Mouse (Mus musculus): ENCODE measurements at regions not wholly inside any gene's neighbourhood (a gene's known extent, or its start where the extent isn't known, plus 50 kb on each side); places are given as distances from the start of the nearest gene placed in this dataset.
A peak's percentile ranks its signal among the peaks of the same experiment; 100 is the strongest.

GRCm38 (mm10) chr13:117334125-117334524 lies 113.2 kb upstream of the Gm17509 start:
- no peaks in the 10 kb centered on the region for H3K9me3 ChIP-seq (ENCODE audit: control insufficient read depth, low read length)
- H3K4me1 ChIP-seq (ENCODE audit: control insufficient read depth, insufficient read depth, low read length), result no peaks in the 10 kb centered on the region
- H3K9ac ChIP-seq (replicated peaks; ENCODE audit: low read length), result no peak overlapping the region
- H3K4me2 ChIP-seq (ENCODE audit: low read length), result no peak overlapping the region
- no peak overlapping the region for H3K27ac ChIP-seq (replicated peaks; ENCODE audit: low read depth, low read length)
- 20% methylated on average over 1 of the region's 1 CpGs for WGBS
- DNase-seq (peak; percentile 78), ATAC-seq (ENCODE audit: low FRiP score, low TSS enrichment) (no peak; the same call in 1 of the 2 replicates)
- no peak overlapping the region for H3K4me3 ChIP-seq (replicated peaks; ENCODE audit: low read depth, low read length)
- no peaks in the 10 kb centered on the region for H3K36me3 ChIP-seq (ENCODE audit: control insufficient read depth, insufficient read depth, low read length)
- H3K27me3 ChIP-seq (ENCODE audit: control insufficient read depth, insufficient read depth, low read length), result no peaks in the 10 kb centered on the region

DNA sequence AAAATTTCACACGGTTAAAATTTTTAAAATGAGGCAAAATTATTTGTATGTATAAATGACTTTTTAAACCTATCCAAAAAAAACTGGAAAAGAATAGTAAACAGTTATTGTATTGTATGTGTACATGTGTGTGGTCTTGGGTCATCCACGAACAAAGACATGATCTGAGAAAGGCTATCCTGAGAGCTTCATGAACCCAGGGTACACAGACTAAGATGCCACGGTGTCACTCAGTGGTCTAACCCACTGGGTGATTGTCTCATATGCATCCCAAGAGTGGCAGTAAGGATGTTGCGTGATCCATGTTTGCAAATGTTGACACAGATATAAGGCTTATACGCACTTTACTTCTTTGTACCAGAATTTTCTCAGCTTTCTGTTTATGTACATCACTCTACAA lies 113.7 kb upstream of the Gm17509 start:
- DNase-seq (no peak), ATAC-seq (ENCODE audit: low FRiP score, low TSS enrichment) (no peak)
- 86% methylated on average over 5 of the region's 5 CpGs for WGBS
- Histone ChIP-seq H3K9me3 (ENCODE audit: control insufficient read depth, low read length) (no peaks in the 10 kb centered on the region), H3K4me3 (replicated peaks; ENCODE audit: low read depth, low read length) (no peak overlapping the region), H3K9ac (replicated peaks; ENCODE audit: low read length) (no peak overlapping the region), H3K27me3 (ENCODE audit: control insufficient read depth, insufficient read depth, low read length) (no peaks in the 10 kb centered on the region), H3K4me1 (ENCODE audit: control insufficient read depth, insufficient read depth, low read length) (no peaks in the 10 kb centered on the region), H3K27ac (replicated peaks; ENCODE audit: low read depth, low read length) (no peak overlapping the region), H3K4me2 (ENCODE audit: low read length) (no peak overlapping the region), H3K36me3 (ENCODE audit: control insufficient read depth, insufficient read depth, low read length) (no peaks in the 10 kb centered on the region)

- no peaks in the 10 kb centered on the region for H3K9me3 ChIP-seq (ENCODE audit: control insufficient read depth, low read length)
- no peak overlapping the region for H3K4me2 ChIP-seq (ENCODE audit: low read length)
- H3K36me3 ChIP-seq (ENCODE audit: control insufficient read depth, insufficient read depth, low read length), result no peaks in the 10 kb centered on the region
- WGBS, result 76% methylated on average over 4 of the region's 4 CpGs
- no peaks in the 10 kb centered on the region for H3K27me3 ChIP-seq (ENCODE audit: control insufficient read depth, insufficient read depth, low read length)
- DNase-seq (no peak), ATAC-seq (ENCODE audit: low FRiP score, low TSS enrichment) (no peak)
- no peak overlapping the region for H3K27ac ChIP-seq (replicated peaks; ENCODE audit: low read depth, low read length)
- no peaks in the 10 kb centered on the region for H3K4me1 ChIP-seq (ENCODE audit: control insufficient read depth, insufficient read depth, low read length)
- no peak overlapping the region for H3K9ac ChIP-seq (replicated peaks; ENCODE audit: low read length)
- no peak overlapping the region for H3K4me3 ChIP-seq (replicated peaks; ENCODE audit: low read depth, low read length)
Measured at GRCm38 (mm10) chr13:117381086-117381595, 160.3 kb upstream of the Gm17509 start.

DNA sequence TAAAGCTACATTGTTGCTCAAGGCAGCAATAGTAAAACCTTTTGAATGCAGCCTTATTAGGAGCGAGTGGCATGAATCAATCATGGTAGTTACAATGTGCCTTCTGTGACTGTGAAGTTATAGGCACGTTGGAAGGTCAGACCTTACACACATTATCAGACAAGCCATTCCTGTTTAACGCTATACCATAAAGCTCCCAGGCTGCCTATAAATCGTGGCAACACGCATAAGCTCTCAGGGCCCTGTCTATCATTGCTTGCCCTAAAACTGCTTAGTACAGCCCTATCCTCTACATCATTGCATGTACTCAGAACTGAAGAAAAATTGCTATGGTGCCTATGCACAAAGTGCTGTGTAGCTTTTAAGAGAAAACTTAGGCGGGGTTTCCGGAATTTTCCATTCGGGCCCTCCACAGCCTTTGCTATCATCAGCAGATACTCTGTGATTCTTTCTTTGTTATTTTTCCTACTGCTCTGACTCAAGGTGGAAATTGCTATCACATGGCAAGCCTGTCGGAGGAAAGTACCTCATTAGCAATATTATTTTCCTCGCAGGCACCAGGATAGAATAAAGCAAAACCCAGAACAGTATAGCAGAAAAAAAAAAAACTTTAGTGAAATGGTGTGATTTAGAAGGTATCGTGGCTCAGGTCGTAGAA lies 162.7 kb upstream of the Gm17509 start:
- Histone ChIP-seq H3K9me3 (ENCODE audit: control insufficient read depth, low read length) (no peaks in the 10 kb centered on the region), H3K4me3 (replicated peaks; ENCODE audit: low read depth, low read length) (no peak overlapping the region), H3K9ac (replicated peaks; ENCODE audit: low read length) (no peak overlapping the region), H3K4me2 (ENCODE audit: low read length) (no peak overlapping the region), H3K27me3 (ENCODE audit: control insufficient read depth, insufficient read depth, low read length) (no peaks in the 10 kb centered on the region), H3K27ac (replicated peaks; ENCODE audit: low read depth, low read length) (no peak overlapping the region), H3K36me3 (ENCODE audit: control insufficient read depth, insufficient read depth, low read length) (no peaks in the 10 kb centered on the region), H3K4me1 (ENCODE audit: control insufficient read depth, insufficient read depth, low read length) (no peaks in the 10 kb centered on the region)
- ATAC-seq (ENCODE audit: low FRiP score, low TSS enrichment) (no peak), DNase-seq (no peak)
- 83% methylated on average over 12 of the region's 12 CpGs for WGBS

- Histone ChIP-seq H3K9ac (replicated peaks; ENCODE audit: low read length) (no peak overlapping the region), H3K36me3 (ENCODE audit: control insufficient read depth, insufficient read depth, low read length) (no peaks in the 10 kb centered on the region), H3K9me3 (ENCODE audit: control insufficient read depth, low read length) (no peaks in the 10 kb centered on the region), H3K4me1 (ENCODE audit: control insufficient read depth, insufficient read depth, low read length) (no peaks in the 10 kb centered on the region), H3K27ac (replicated peaks; ENCODE audit: low read depth, low read length) (no peak overlapping the region), H3K27me3 (ENCODE audit: control insufficient read depth, insufficient read depth, low read length) (no peaks in the 10 kb centered on the region), H3K4me3 (replicated peaks; ENCODE audit: low read depth, low read length) (no peak overlapping the region), H3K4me2 (ENCODE audit: low read length) (no peak overlapping the region)
- no peak for DNase-seq
- ATAC-seq (ENCODE audit: low FRiP score, low TSS enrichment), result no peak
Measured at GRCm38 (mm10) chr13:117390287-117390686, 169.4 kb upstream of the Gm17509 start.

- H3K4me1 ChIP-seq (ENCODE audit: control insufficient read depth, insufficient read depth, low read length), result no peaks in the 10 kb centered on the region
- no peaks in the 10 kb centered on the region for H3K9me3 ChIP-seq (ENCODE audit: control insufficient read depth, low read length)
- no peak overlapping the region for H3K4me2 ChIP-seq (ENCODE audit: low read length)
- no peaks in the 10 kb centered on the region for H3K36me3 ChIP-seq (ENCODE audit: control insufficient read depth, insufficient read depth, low read length)
- 62% methylated on average over 1 of the region's 1 CpGs for WGBS
- H3K27me3 ChIP-seq (ENCODE audit: control insufficient read depth, insufficient read depth, low read length), result no peaks in the 10 kb centered on the region
- ATAC-seq (ENCODE audit: low FRiP score, low TSS enrichment), result no peak
- DNase-seq, result no peak
- no peak overlapping the region for H3K4me3 ChIP-seq (replicated peaks; ENCODE audit: low read depth, low read length)
- H3K9ac ChIP-seq (replicated peaks; ENCODE audit: low read length), result no peak overlapping the region
- no peak overlapping the region for H3K27ac ChIP-seq (replicated peaks; ENCODE audit: low read depth, low read length)
Measured at GRCm38 (mm10) chr13:117393488-117393887, 172.6 kb upstream of the Gm17509 start.

GRCm38 (mm10) chr13:117401245-117401644 lies 180.4 kb upstream of the Gm17509 start:
- no peak overlapping the region for H3K4me3 ChIP-seq (replicated peaks; ENCODE audit: low read depth, low read length)
- H3K27ac ChIP-seq (replicated peaks; ENCODE audit: low read depth, low read length), result no peak overlapping the region
- H3K9ac ChIP-seq (replicated peaks; ENCODE audit: low read length), result no peak overlapping the region
- no peak for DNase-seq
- H3K4me1 ChIP-seq (ENCODE audit: control insufficient read depth, insufficient read depth, low read length), result no peaks in the 10 kb centered on the region
- no peaks in the 10 kb centered on the region for H3K36me3 ChIP-seq (ENCODE audit: control insufficient read depth, insufficient read depth, low read length)
- 90% methylated on average over 4 of the region's 4 CpGs for WGBS
- no peaks in the 10 kb centered on the region for H3K27me3 ChIP-seq (ENCODE audit: control insufficient read depth, insufficient read depth, low read length)
- ATAC-seq (ENCODE audit: low FRiP score, low TSS enrichment), result no peak
- no peak overlapping the region for H3K4me2 ChIP-seq (ENCODE audit: low read length)
- H3K9me3 ChIP-seq (ENCODE audit: control insufficient read depth, low read length), result no peaks in the 10 kb centered on the region

GRCm38 (mm10) chr13:117409940-117410339 lies 189.1 kb upstream of the Gm17509 start:
- WGBS, result 91% methylated on average over 7 of the region's 7 CpGs
- no peak for DNase-seq

DNA sequence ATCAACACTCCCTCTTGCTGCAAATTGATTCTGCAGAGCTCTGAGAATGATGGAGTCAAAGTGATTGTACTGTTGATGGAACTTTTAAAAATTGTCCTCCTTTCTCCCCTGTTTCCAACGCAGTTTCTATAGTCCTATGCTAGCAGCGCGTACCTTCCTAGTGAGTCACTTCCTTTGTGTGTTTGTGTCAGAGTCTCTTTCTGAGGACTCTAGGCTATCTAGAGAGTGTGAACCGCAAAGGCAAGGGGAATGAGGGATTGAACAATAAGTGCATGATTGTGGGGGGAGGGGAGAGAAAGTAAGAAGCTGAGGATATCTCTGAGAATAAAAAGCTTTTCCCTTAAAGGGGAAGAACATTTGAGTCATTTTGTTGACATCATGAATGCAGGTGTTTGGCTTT lies 188.5 kb upstream of the Hcn1 start:
- H3K4me1 ChIP-seq (ENCODE audit: control insufficient read depth, insufficient read depth, low read length), result no peaks in the 10 kb centered on the region
- WGBS, result 83% methylated on average over 4 of the region's 4 CpGs
- H3K36me3 ChIP-seq (ENCODE audit: control insufficient read depth, insufficient read depth, low read length), result no peaks in the 10 kb centered on the region
- no peaks in the 10 kb centered on the region for H3K27me3 ChIP-seq (ENCODE audit: control insufficient read depth, insufficient read depth, low read length)
- no peak overlapping the region for H3K4me2 ChIP-seq (ENCODE audit: low read length)
- no peak overlapping the region for H3K4me3 ChIP-seq (replicated peaks; ENCODE audit: low read depth, low read length)
- H3K27ac ChIP-seq (replicated peaks; ENCODE audit: low read depth, low read length), result no peak overlapping the region
- no peaks in the 10 kb centered on the region for H3K9me3 ChIP-seq (ENCODE audit: control insufficient read depth, low read length)
- DNase-seq, result no peak
- ATAC-seq (ENCODE audit: low FRiP score, low TSS enrichment), result no peak
- H3K9ac ChIP-seq (replicated peaks; ENCODE audit: low read length), result no peak overlapping the region

More at GRCm38 (mm10) chr13:117409940-117410339, 189.1 kb upstream of the Gm17509 start:
- H3K4me2 ChIP-seq (ENCODE audit: low read length), result no peak overlapping the region
- no peaks in the 10 kb centered on the region for H3K27me3 ChIP-seq (ENCODE audit: control insufficient read depth, insufficient read depth, low read length)
- H3K9ac ChIP-seq (replicated peaks; ENCODE audit: low read length), result no peak overlapping the region
- no peaks in the 10 kb centered on the region for H3K4me1 ChIP-seq (ENCODE audit: control insufficient read depth, insufficient read depth, low read length)
- H3K36me3 ChIP-seq (ENCODE audit: control insufficient read depth, insufficient read depth, low read length), result no peaks in the 10 kb centered on the region
- no peak for ATAC-seq (ENCODE audit: low FRiP score, low TSS enrichment)
- no peak overlapping the region for H3K4me3 ChIP-seq (replicated peaks; ENCODE audit: low read depth, low read length)
- no peaks in the 10 kb centered on the region for H3K9me3 ChIP-seq (ENCODE audit: control insufficient read depth, low read length)
- no peak overlapping the region for H3K27ac ChIP-seq (replicated peaks; ENCODE audit: low read depth, low read length)
